Mouse (Mus musculus) lung, embryonic 14.5 days (tissue): ENCODE measurements around the gene Psmc6. TPM values are rescaled to one million over a fixed set of nuclear protein-coding genes. Genes with fewer than 3 reads are reported as not detected.
A peak's percentile ranks its signal among the peaks of the same experiment; 100 is the strongest.

Source experiments
- ATAC-seq: fragments of 200-750 bp; cut with Nextera tagmentation; 2 replicates; pipeline ENCODE4 v1.8.0; 2017; ENCODE audit warnings: mild to moderate bottlenecking, moderate TSS enrichment, moderate library complexity; ENCODE audit not compliant: insufficient read depth
- DNase-seq: peaks from one replicate; pipeline ENCODE4 v3.0.0-alpha.2; 2015
- H3K27ac ChIP-seq: fragments of 300-500 bp; sonication (generic); 2 replicates; pipeline ENCODE4 v1.5.1; 2014; ENCODE audit warnings: low read depth, mild to moderate bottlenecking, moderate library complexity
- H3K27me3 ChIP-seq: fragments of 300-500 bp; sonication (generic); 2 replicates; pipeline ENCODE4 v1.6.1; 2014; ENCODE audit warnings: low read length, control low read depth; ENCODE audit not compliant: insufficient read depth
- H3K36me3 ChIP-seq: fragments of 300-500 bp; sonication (generic); 2 replicates; pipeline ENCODE4 v1.6.1; 2014; ENCODE audit warnings: control low read depth; ENCODE audit not compliant: insufficient read depth
- H3K4me1 ChIP-seq: fragments of 300-500 bp; sonication (generic); 2 replicates; pipeline ENCODE4 v1.6.1; 2014; ENCODE audit warnings: antibody characterized with exemption, control low read depth; ENCODE audit not compliant: insufficient read depth
- H3K4me2 ChIP-seq: fragments of 300-500 bp; sonication (generic); 2 replicates; pipeline ENCODE4 v1.6.1; 2014; ENCODE audit warnings: mild to moderate bottlenecking
- H3K4me3 ChIP-seq: fragments of 300-500 bp; sonication (generic); 2 replicates; pipeline ENCODE4 v1.5.1; 2014; ENCODE audit warnings: low read depth, low read length
- H3K9ac ChIP-seq: fragments of 300-500 bp; sonication (generic); 2 replicates; pipeline ENCODE4 v1.6.1; 2014
- H3K9me3 ChIP-seq: fragments of 300-500 bp; sonication (generic); 2 replicates; pipeline ENCODE4 v1.6.1; 2016; ENCODE audit warnings: low read depth, low read length, control low read depth
- CTCF ChIP-seq: IDR thresholded peaks from 2 replicates; pipeline ENCODE4 v1.5.1; 2016; ENCODE audit warnings: antibody characterized with exemption, low read depth
- WGBS: fragments of 180-500 bp; shearing (Covaris S2); extraction: QIAGEN DNeasy Blood & Tissue Kit; methylation state at CpG from one replicate; pipeline ENCODE4 v1.1.7; 2014; 5-methylcytosine and 5-hydroxymethylcytosine counted together
- polyA plus RNA-seq: library from polyadenylated mRNA; unstranded; fragments of >200 nt; fragmentation: Nextera tagmentation; extraction: Ambion mirVana; gene quantifications from 2 replicates; pipeline ENCODE4 v1.2.1, GENCODE M21; 2014

Gene Psmc6
- polyA plus RNA-seq, 1 experiment from 2014 or later: 186 TPM

- H3K27ac ChIP-seq: no peak overlapping the region
- no peaks in the 10 kb centered on the region for H3K27me3 ChIP-seq
- no peak overlapping the region for H3K4me3 ChIP-seq
- no peak for TF ChIP-seq CTCF
- no peak overlapping the region for H3K9ac ChIP-seq
- H3K36me3 ChIP-seq: peaks cover 5% of the 10 kb centered on the region; the same call in 1 of the 2 replicates
- WGBS: 88% methylated on average over 13 of the region's 13 CpGs
- no peak for ATAC-seq
- H3K9me3 ChIP-seq: no peaks in the 10 kb centered on the region
- H3K4me1 ChIP-seq: no peaks in the 10 kb centered on the region
- no peak for DNase-seq
- no peak overlapping the region for H3K4me2 ChIP-seq
Observed at GRCm38 (mm10) chr14:45309646-45310045, 19.9 kb upstream of the Psmc6 start.

- no peak overlapping the region for H3K27ac ChIP-seq
- WGBS: 89% methylated on average over 14 of the region's 14 CpGs
- peaks cover under 1% of the 10 kb centered on the region; the same call in 1 of the 2 replicates for H3K36me3 ChIP-seq
- H3K4me2 ChIP-seq: no peak overlapping the region
- H3K9me3 ChIP-seq: no peaks in the 10 kb centered on the region
- H3K9ac ChIP-seq: no peak overlapping the region
- no peak for ATAC-seq
- no peak for DNase-seq
- H3K4me3 ChIP-seq: no peak overlapping the region
- no peaks in the 10 kb centered on the region for H3K27me3 ChIP-seq
- no peak for TF ChIP-seq CTCF
- no peaks in the 10 kb centered on the region for H3K4me1 ChIP-seq
Observed at GRCm38 (mm10) chr14:45310101-45310500, 19.5 kb upstream of the Psmc6 start.

DNA sequence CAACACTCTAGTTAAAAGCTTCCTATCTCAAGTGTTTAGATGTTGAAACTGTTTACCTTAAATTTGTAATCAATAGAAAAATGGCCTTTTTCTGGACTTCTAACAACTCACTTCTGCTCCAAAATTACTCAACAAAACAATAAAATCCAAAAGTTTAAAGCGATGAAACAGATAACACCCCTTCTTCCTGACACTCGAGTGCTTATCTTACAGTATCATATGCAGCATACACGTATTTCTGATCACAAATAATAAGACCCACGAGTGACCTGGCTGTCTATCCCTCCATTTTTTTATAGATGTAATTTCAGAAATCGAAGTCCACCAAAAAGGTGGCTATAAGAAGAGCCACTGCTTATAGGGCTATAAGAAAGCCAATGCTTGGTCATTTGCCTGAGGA, 12.7 kb upstream of the Psmc6 start:
- WGBS: 59% methylated on average over 5 of the region's 5 CpGs

DNA sequence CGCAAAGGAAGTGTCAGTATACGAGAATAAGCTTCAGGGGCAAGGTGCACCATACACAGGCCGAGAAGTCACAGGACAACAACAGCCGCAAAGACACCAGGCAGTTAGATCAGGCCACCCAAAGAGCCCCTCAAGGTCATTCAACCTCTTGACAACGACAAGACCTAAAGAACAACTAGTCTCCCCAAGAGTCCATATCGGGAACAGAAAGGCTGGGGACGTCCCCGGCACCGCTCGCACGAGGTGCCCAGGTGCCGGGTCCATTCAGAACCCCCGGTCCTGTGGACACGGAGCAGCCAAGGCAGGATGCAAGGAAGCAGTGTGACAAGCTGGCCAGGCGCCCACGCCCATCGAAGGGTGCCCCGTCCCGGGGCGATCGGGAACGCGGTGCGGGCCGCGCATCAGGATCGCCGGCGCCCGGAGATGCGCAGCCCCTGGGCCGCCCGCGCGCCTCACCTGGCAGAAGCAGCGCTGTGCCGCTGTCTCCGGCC, 11.6 kb upstream of the Psmc6 start:
- H3K4me3 ChIP-seq: peak overlapping the region; percentile 94
- DNase-seq (no peak), ATAC-seq (no peak)
- no peaks in the 10 kb centered on the region for H3K4me1 ChIP-seq
- no peak for TF ChIP-seq CTCF
- no peaks in the 10 kb centered on the region for H3K27me3 ChIP-seq
- WGBS: 0% methylated on average over 26 of the region's 38 CpGs
- peak overlapping the region; percentile 91 for H3K9ac ChIP-seq
- peak overlapping the region; percentile 80 for H3K4me2 ChIP-seq
- no peaks in the 10 kb centered on the region for H3K9me3 ChIP-seq
- peak overlapping the region; percentile 92 for H3K27ac ChIP-seq
- H3K36me3 ChIP-seq: no peaks in the 10 kb centered on the region

More for the DNA sequence above, 12.7 kb upstream of the Psmc6 start:
- no peaks in the 10 kb centered on the region for H3K9me3 ChIP-seq
- H3K27ac ChIP-seq: no peak overlapping the region
- H3K36me3 ChIP-seq: no peaks in the 10 kb centered on the region
- peak overlapping the region; percentile 80 for H3K4me2 ChIP-seq
- no peaks in the 10 kb centered on the region for H3K4me1 ChIP-seq
- no peak for TF ChIP-seq CTCF
- peak overlapping the region; percentile 94 for H3K4me3 ChIP-seq
- DNase-seq: no peak
- no peaks in the 10 kb centered on the region for H3K27me3 ChIP-seq
- H3K9ac ChIP-seq: peak overlapping the region; percentile 91; the same call in 1 of the 2 replicates
- ATAC-seq: no peak

- no peaks in the 10 kb centered on the region for H3K27me3 ChIP-seq
- WGBS: 2% methylated on average over 50 of the region's 74 CpGs
- DNase-seq: peak; percentile 92
Observed at GRCm38 (mm10) chr14:45318426-45319236, 11.0 kb upstream of the Psmc6 start, which contains the start of gene Ero1l. TSS of gene Ero1l (minus strand) at chr14:45318771.

DNA sequence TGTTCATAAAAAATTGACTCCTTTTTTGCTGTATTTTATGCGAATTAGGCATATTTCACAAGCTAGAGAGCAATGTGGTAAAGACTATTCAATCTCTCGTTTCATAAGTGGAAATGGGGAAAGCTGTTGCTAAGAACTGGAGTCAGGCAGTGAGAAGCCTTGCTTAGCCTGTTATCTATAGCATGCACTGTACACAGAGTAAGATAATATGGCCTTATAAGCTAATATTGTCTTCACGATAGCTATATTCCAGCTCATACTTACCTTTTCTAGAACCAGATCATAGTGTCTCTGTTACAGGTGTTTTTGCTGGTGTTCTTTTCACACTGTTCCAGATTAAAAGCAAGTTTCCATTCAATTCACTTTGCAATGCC, 10.4 kb upstream of the Psmc6 start:
- peak overlapping the region; percentile 92 for H3K27ac ChIP-seq
- no peak for ATAC-seq
- 49% methylated on average over 3 of the region's 3 CpGs for WGBS

More at GRCm38 (mm10) chr14:45318426-45319236, 11.0 kb upstream of the Psmc6 start, which contains the start of gene Ero1l:
- peak within 1 kb of the TSS; percentile 80 for H3K4me2 ChIP-seq
- H3K27ac ChIP-seq: peak within 1 kb of the TSS; percentile 92
- ATAC-seq: peak; percentile 96
- H3K36me3 ChIP-seq: no peaks in the 10 kb centered on the region
- no peaks in the 10 kb centered on the region for H3K4me1 ChIP-seq
- no peak for TF ChIP-seq CTCF
- peak within 1 kb of the TSS; percentile 91 for H3K9ac ChIP-seq
- H3K9me3 ChIP-seq: no peaks in the 10 kb centered on the region
- H3K4me3 ChIP-seq: peak within 1 kb of the TSS; percentile 94

DNA sequence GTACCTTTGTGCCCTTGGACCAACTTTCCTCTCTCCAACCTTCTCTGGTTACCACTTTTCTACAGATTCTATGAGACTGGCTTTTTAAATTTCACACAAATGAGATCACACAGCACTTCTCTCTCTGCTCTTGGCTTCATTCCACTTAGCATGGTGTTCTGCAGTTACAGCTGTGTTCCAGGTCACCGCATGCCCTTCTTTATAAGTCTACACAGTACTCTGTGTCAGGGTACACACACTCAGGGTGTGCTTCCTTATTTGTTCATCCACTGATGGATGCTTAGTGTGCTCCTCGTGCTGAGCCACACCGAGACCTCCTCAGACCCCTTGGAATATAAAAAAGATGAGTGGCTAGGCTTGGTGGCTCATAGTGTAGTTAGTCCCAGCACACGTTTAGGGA, 9.5 kb upstream of the Psmc6 start:
- DNase-seq: no peak
- WGBS: 75% methylated on average over 4 of the region's 4 CpGs
- TF ChIP-seq CTCF: no peak

More for the DNA sequence above, 10.4 kb upstream of the Psmc6 start:
- peak overlapping the region; percentile 80 for H3K4me2 ChIP-seq
- no peaks in the 10 kb centered on the region for H3K4me1 ChIP-seq
- peak overlapping the region; percentile 94 for H3K4me3 ChIP-seq
- TF ChIP-seq CTCF: no peak
- H3K9me3 ChIP-seq: no peaks in the 10 kb centered on the region
- no peaks in the 10 kb centered on the region for H3K36me3 ChIP-seq
- DNase-seq: no peak
- H3K9ac ChIP-seq: no peak overlapping the region
- H3K27me3 ChIP-seq: no peaks in the 10 kb centered on the region

More for the DNA sequence above, 9.5 kb upstream of the Psmc6 start:
- Histone ChIP-seq H3K4me3 (no peak overlapping the region), H3K36me3 (no peaks in the 10 kb centered on the region), H3K27ac (no peak overlapping the region), H3K27me3 (no peaks in the 10 kb centered on the region), H3K4me1 (no peaks in the 10 kb centered on the region), H3K9me3 (no peaks in the 10 kb centered on the region), H3K9ac (no peak overlapping the region), H3K4me2 (no peak overlapping the region)
- no peak for ATAC-seq
